Mouse (Mus musculus): ENCODE data around the gene Rere. TPM values are rescaled to one million over a fixed set of nuclear protein-coding genes. Genes with fewer than 3 reads are reported as not detected.
"Not testable (repeated sequence)": the region's sequence is repeated elsewhere in the genome, so short reads cannot be mapped to it uniquely, and the experiment has no call there.

Gene Rere
- polyA plus RNA-seq, 1 experiment, result 26.2 TPM

DNA sequence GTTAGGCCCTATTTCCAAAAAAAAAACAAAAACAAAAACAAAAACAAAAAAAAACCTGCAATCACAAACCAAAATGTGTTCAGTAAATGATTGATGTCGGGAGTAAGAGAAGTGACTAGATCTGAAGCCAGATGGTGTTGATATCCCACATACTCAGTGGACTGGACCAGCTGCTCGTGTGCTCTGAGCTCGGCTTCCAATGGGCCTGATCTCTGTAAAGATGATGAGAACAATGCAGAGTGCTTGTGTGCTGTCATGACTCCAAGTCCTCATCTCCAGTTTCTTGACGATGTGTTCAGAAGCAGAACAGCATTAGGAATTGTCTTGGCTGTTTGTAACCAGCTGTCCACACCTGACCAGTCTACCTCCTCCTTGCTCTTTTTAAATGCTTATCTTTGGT lies 210.3 kb downstream of the Rere start:
- H3K36me3 ChIP-seq (ENCODE audit: control insufficient read depth, insufficient read depth, low read length), result no peaks in the 10 kb centered on the region
- H3K27me3 ChIP-seq (ENCODE audit: control insufficient read depth, insufficient read depth, low read length), result no peaks in the 10 kb centered on the region
- TF ChIP-seq POLR2A (IDR thresholded peaks at IDR 0.05; ENCODE audit: control insufficient read depth, low read depth, low read length) (no peak), CTCF (IDR thresholded peaks at IDR 0.05; ENCODE audit: control insufficient read depth, insufficient read depth, insufficient replicate concordance, low read depth, low read length) (no peak)
- H3K4me1 ChIP-seq (ENCODE audit: control insufficient read depth, insufficient read depth, low read length), result no peaks in the 10 kb centered on the region
- no peak overlapping the region for H3K27ac ChIP-seq (ENCODE audit: control insufficient read depth, insufficient read depth, low read depth, low read length)
- no peak overlapping the region for H3K4me3 ChIP-seq (ENCODE audit: control insufficient read depth, low read depth, low read length)

DNA sequence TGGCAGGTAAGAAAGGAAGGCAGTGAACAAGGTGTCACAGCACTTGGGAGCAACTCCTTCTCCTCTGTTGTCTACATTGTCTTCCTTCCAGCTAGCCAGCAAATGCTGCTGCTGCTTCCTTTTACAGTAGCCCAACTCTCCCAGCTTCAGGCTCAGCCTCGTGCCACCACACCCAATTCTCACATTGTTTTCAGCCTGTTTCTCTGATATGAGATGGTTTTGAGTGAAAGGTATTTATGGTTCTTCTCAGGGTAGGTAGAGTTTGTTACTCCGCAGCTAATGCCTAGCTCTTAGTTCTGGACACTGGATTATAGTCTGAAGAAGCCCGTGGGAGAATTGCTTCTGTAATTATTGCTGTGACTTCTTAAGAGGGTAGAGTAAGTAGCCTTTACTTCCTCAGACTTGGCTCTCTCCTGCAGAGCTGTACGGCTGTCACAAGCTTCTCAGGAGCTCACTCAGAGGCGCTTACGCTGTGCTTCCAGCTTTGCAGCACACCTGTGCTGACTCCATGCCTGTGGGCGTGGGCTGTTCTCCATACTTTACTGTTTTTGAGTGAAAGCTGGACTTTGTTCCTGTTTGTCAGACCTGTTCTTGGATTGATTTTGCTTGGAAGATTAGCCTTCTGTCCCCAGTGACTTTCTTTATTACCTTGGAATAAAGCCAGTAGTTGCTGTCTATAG lies 212.0 kb downstream of the Rere start:
- Histone ChIP-seq H3K27ac (ENCODE audit: control insufficient read depth, insufficient read depth, low read depth, low read length) (no peak overlapping the region), H3K4me3 (ENCODE audit: control insufficient read depth, low read depth, low read length) (no peak overlapping the region), H3K27me3 (ENCODE audit: control insufficient read depth, insufficient read depth, low read length) (no peaks in the 10 kb centered on the region), H3K36me3 (ENCODE audit: control insufficient read depth, insufficient read depth, low read length) (no peaks in the 10 kb centered on the region), H3K4me1 (ENCODE audit: control insufficient read depth, insufficient read depth, low read length) (no peaks in the 10 kb centered on the region)
- TF ChIP-seq CTCF (IDR thresholded peaks at IDR 0.05; ENCODE audit: control insufficient read depth, insufficient read depth, insufficient replicate concordance, low read depth, low read length) (no peak), POLR2A (IDR thresholded peaks at IDR 0.05; ENCODE audit: control insufficient read depth, low read depth, low read length) (no peak)

DNA sequence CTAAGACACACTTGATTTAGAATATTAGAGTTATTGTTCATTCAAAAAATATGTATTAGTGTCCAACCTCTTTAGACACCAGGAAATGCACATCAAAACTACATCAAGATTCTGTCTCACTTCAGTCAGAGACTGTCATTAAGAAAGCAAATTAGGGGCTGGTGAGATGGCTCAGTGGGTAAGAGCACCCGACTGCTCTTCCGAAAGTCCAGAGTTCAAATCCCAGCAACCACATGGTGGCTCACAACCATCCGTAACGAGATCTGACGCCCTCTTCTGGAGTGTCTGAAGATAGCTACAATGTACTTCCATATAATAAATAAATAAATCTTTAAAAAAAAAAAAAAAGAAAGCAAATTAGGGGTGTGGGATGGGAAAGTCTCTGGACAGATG lies 212.5 kb downstream of the Rere start:
- not testable (repeated sequence) for H3K4me3 ChIP-seq (ENCODE audit: control insufficient read depth, low read depth, low read length); H3K36me3 ChIP-seq (ENCODE audit: control insufficient read depth, insufficient read depth, low read length); H3K27ac ChIP-seq (ENCODE audit: control insufficient read depth, insufficient read depth, low read depth, low read length); H3K4me1 ChIP-seq (ENCODE audit: control insufficient read depth, insufficient read depth, low read length); H3K27me3 ChIP-seq (ENCODE audit: control insufficient read depth, insufficient read depth, low read length)

DNA sequence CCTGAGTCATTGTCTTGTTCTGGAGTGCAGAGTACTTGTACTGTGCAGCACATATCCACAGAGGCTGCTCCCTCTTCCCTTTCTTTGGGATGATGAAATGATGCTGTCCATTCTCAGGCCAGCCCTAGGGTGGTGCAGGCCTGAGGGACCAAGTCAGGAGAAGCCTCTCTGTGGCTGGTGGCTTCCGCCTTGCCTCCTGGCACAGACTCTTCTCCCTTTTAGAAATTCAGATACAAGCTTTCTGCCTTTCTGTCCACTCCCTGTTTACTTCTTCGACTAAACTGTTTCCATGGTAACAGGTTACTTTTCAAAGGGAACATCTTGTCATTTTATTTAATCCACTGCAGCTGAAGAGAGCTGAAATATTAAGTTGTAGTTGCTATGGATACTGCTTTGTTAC lies 214.1 kb downstream of the Rere start:
- TF ChIP-seq CTCF (IDR thresholded peaks at IDR 0.05; ENCODE audit: control insufficient read depth, insufficient read depth, insufficient replicate concordance, low read depth, low read length) (no peak), POLR2A (IDR thresholded peaks at IDR 0.05; ENCODE audit: control insufficient read depth, low read depth, low read length) (no peak)
- no peak overlapping the region for H3K4me3 ChIP-seq (ENCODE audit: control insufficient read depth, low read depth, low read length)
- H3K36me3 ChIP-seq (ENCODE audit: control insufficient read depth, insufficient read depth, low read length), result no peaks in the 10 kb centered on the region

DNA sequence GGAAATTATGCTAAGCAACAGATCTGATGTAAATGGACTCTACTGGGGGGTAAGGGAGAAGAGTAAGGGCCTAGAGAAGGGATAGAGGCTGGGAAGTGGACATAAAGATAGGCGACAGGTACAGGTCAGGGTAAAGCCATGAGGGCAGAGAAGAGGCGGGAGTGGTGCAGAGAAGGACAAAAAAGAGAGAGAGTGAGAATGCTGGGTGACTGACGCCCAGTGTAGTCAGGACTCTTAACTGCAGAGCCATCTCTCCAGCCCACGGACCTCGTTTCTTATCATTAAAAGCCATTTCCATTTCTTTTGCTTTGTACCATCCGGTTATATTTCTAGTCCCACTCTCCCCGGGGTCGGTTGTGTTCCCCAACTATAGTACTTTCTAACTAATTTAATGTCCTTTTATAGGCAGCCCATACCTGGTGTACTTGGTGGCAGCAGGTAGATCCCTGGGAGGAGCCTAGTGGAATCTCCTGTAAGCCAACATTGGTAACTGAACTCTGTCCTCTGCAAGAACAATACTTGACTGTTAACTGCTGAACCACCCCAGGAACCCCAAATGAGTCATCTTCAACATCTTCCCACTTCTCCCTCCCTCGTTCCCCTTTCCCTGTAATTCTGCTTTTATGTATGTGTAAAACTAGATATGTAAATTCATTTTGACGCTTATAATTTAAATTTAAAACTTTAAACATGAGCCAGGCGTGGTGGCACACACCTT lies 223.0 kb downstream of the Rere start:
- Histone ChIP-seq H3K4me1 (ENCODE audit: control insufficient read depth, insufficient read depth, low read length) (no peaks in the 10 kb centered on the region), H3K36me3 (ENCODE audit: control insufficient read depth, insufficient read depth, low read length) (no peaks in the 10 kb centered on the region), H3K27ac (ENCODE audit: control insufficient read depth, insufficient read depth, low read depth, low read length) (no peak overlapping the region), H3K4me3 (ENCODE audit: control insufficient read depth, low read depth, low read length) (no peak overlapping the region), H3K27me3 (ENCODE audit: control insufficient read depth, insufficient read depth, low read length) (no peaks in the 10 kb centered on the region)
- TF ChIP-seq POLR2A (IDR thresholded peaks at IDR 0.05; ENCODE audit: control insufficient read depth, low read depth, low read length), result no peak
- TF ChIP-seq CTCF (IDR thresholded peaks at IDR 0.05; ENCODE audit: control insufficient read depth, insufficient read depth, insufficient replicate concordance, low read depth, low read length), result no peak

More for the DNA sequence above, 214.1 kb downstream of the Rere start:
- H3K27me3 ChIP-seq (ENCODE audit: control insufficient read depth, insufficient read depth, low read length), result no peaks in the 10 kb centered on the region
- no peaks in the 10 kb centered on the region for H3K4me1 ChIP-seq (ENCODE audit: control insufficient read depth, insufficient read depth, low read length)
- no peak overlapping the region for H3K27ac ChIP-seq (ENCODE audit: control insufficient read depth, insufficient read depth, low read depth, low read length)

DNA sequence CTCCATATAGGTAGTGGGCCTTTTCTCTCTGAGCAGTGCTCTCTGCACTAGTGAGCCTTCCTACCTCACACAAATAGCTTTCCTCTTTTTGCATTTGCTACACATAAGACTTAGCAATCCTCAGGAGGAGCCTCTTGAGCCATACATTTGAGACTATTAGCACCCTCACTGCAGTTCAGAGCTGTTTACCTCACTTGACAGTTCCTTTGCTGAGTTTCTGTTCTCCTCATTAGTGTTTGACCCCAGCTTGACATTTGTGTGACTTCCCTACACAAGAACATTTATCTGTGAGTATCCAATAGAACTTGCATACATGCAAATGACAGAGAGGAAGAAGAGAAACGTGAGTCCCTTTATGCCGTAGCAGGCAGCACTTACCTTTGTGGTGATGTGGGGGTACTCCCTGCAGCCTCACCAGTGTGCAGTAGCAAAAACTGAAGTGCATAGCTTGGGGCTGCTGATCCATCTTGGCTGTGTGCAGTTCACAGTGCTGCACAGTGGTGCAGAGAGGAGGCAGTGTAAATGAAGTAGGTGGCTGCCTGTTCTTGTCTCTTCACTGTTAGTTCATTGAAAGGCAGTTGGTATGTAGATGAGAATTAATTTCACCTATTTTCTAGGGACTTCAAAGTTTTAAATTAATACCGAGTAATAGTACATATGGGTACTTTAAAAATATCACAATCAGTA lies 227.7 kb downstream of the Rere start:
- H3K4me3 ChIP-seq (ENCODE audit: control insufficient read depth, low read depth, low read length), result no peak overlapping the region
- no peaks in the 10 kb centered on the region for H3K4me1 ChIP-seq (ENCODE audit: control insufficient read depth, insufficient read depth, low read length)
- TF ChIP-seq POLR2A (IDR thresholded peaks at IDR 0.05; ENCODE audit: control insufficient read depth, low read depth, low read length) (no peak), CTCF (IDR thresholded peaks at IDR 0.05; ENCODE audit: control insufficient read depth, insufficient read depth, insufficient replicate concordance, low read depth, low read length) (no peak)
- no peak overlapping the region for H3K27ac ChIP-seq (ENCODE audit: control insufficient read depth, insufficient read depth, low read depth, low read length)
- no peaks in the 10 kb centered on the region for H3K27me3 ChIP-seq (ENCODE audit: control insufficient read depth, insufficient read depth, low read length)
- H3K36me3 ChIP-seq (ENCODE audit: control insufficient read depth, insufficient read depth, low read length), result no peaks in the 10 kb centered on the region; the same call in 1 of the 2 replicates

DNA sequence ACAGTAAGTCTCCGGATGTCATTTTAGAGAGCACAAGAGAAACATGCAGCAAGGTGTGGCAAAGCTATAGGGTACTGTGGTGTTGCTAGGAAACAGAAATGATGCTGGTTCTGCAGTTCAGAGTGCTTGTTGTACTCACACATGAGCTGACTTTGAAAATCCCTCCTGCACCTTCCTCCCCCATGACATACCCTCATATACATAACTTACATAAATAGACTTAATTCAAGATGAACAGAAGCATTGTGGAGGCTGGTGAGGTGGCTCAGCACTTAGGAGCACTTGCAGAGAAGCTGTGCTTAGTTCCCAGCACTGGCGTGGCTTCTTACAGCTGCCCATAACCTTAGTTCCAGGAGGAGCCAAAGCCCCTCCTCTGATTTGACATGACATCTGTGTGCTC lies 228.6 kb downstream of the Rere start:
- no peak overlapping the region for H3K4me3 ChIP-seq (ENCODE audit: control insufficient read depth, low read depth, low read length)
- H3K27ac ChIP-seq (ENCODE audit: control insufficient read depth, insufficient read depth, low read depth, low read length), result no peak overlapping the region
- TF ChIP-seq CTCF (IDR thresholded peaks at IDR 0.05; ENCODE audit: control insufficient read depth, insufficient read depth, insufficient replicate concordance, low read depth, low read length) (no peak), POLR2A (IDR thresholded peaks at IDR 0.05; ENCODE audit: control insufficient read depth, low read depth, low read length) (no peak)
- H3K27me3 ChIP-seq (ENCODE audit: control insufficient read depth, insufficient read depth, low read length), result no peaks in the 10 kb centered on the region
- no peaks in the 10 kb centered on the region; the same call in 1 of the 2 replicates for H3K36me3 ChIP-seq (ENCODE audit: control insufficient read depth, insufficient read depth, low read length)
- H3K4me1 ChIP-seq (ENCODE audit: control insufficient read depth, insufficient read depth, low read length), result no peaks in the 10 kb centered on the region

DNA sequence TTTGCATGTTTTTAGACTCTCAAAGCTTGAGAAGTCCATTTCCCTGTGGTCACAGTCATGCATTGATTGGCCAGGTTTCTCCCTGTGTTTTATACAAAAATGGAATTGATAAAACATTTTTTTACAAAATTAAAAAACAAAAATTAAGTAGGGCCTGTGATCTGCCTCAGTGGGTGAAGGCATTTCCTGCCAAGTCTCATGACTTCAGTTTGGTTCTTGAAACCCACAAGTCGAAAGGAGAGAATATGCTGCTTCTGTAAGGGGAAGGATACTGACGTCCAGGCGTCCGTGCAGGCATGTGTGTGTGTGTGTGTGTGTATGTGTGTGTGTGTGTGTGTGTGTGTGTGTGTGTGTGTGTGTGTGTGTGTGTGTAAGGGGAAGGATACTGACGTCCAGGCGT lies 231.9 kb downstream of the Rere start:
- not testable (repeated sequence) for H3K4me3 ChIP-seq (ENCODE audit: control insufficient read depth, low read depth, low read length); H3K4me1 ChIP-seq (ENCODE audit: control insufficient read depth, insufficient read depth, low read length); H3K27me3 ChIP-seq (ENCODE audit: control insufficient read depth, insufficient read depth, low read length); H3K36me3 ChIP-seq (ENCODE audit: control insufficient read depth, insufficient read depth, low read length); H3K27ac ChIP-seq (ENCODE audit: control insufficient read depth, insufficient read depth, low read depth, low read length)
